Mouse (Mus musculus): Measurements from ENCODE around the gene Nmnat3. TPM values are rescaled to one million over a fixed set of nuclear protein-coding genes. Genes with fewer than 3 reads are reported as not detected.

Nmnat3 gene
- total RNA-seq, 1 experiment from 2014 or later = 29.9 TPM

GRCm38 (mm10) chr9:98407771-98408170, 120.5 kb downstream of the Nmnat3 start:
- ATAC-seq (replicated peaks; ENCODE audit: low read depth, poor library complexity, severe bottlenecking) = no peak

GRCm38 (mm10) chr9:98409137-98409536, 121.9 kb downstream of the Nmnat3 start:
- ATAC-seq (replicated peaks; ENCODE audit: low read depth, poor library complexity, severe bottlenecking) = peak; percentile 88

- ATAC-seq (replicated peaks; ENCODE audit: low read depth, poor library complexity, severe bottlenecking) = no peak
Observed at GRCm38 (mm10) chr9:98415427-98415826, 128.2 kb downstream of the Nmnat3 start.

- ATAC-seq (replicated peaks; ENCODE audit: low read depth, poor library complexity, severe bottlenecking) = peak; percentile 62; the same call in 1 of the 2 replicates
Observed at GRCm38 (mm10) chr9:98417919-98418318, 130.7 kb downstream of the Nmnat3 start.

- no peak for ATAC-seq (replicated peaks; ENCODE audit: low read depth, poor library complexity, severe bottlenecking)
Observed at GRCm38 (mm10) chr9:98418346-98418745, 131.1 kb downstream of the Nmnat3 start.

- ATAC-seq (replicated peaks; ENCODE audit: low read depth, poor library complexity, severe bottlenecking) = no peak
Observed at GRCm38 (mm10) chr9:98420666-98421065, 133.4 kb downstream of the Nmnat3 start.

GRCm38 (mm10) chr9:98421903-98422302, 134.7 kb downstream of the Nmnat3 start:
- no peak for ATAC-seq (replicated peaks; ENCODE audit: low read depth, poor library complexity, severe bottlenecking)

- ATAC-seq (replicated peaks; ENCODE audit: low read depth, poor library complexity, severe bottlenecking) = no peak
Observed at GRCm38 (mm10) chr9:98422656-98423055, 135.4 kb downstream of the Nmnat3 start, which contains the start of gene Rbp1. Gene Rbp1, plus strand, starts transcription at chr9:98422961.

GRCm38 (mm10) chr9:98423691-98424090, 136.5 kb downstream of the Nmnat3 start:
- no peak for ATAC-seq (replicated peaks; ENCODE audit: low read depth, poor library complexity, severe bottlenecking)

GRCm38 (mm10) chr9:98424291-98424690, 137.1 kb downstream of the Nmnat3 start:
- ATAC-seq (replicated peaks; ENCODE audit: low read depth, poor library complexity, severe bottlenecking) = no peak

- ATAC-seq (replicated peaks; ENCODE audit: low read depth, poor library complexity, severe bottlenecking) = peak; percentile 79
Observed at GRCm38 (mm10) chr9:98424725-98425210, 137.5 kb downstream of the Nmnat3 start.

GRCm38 (mm10) chr9:98425351-98425880, 138.2 kb downstream of the Nmnat3 start:
- ATAC-seq (replicated peaks; ENCODE audit: low read depth, poor library complexity, severe bottlenecking) = 0 out of 2 replicates have a peak, but pooled peaks have one; percentile 3

GRCm38 (mm10) chr9:98427906-98428517, 140.8 kb downstream of the Nmnat3 start:
- ATAC-seq (replicated peaks; ENCODE audit: low read depth, poor library complexity, severe bottlenecking) = no peak

GRCm38 (mm10) chr9:98428783-98429182, 141.5 kb downstream of the Nmnat3 start:
- ATAC-seq (replicated peaks; ENCODE audit: low read depth, poor library complexity, severe bottlenecking) = no peak

GRCm38 (mm10) chr9:98429806-98430205, 142.6 kb downstream of the Nmnat3 start:
- ATAC-seq (replicated peaks; ENCODE audit: low read depth, poor library complexity, severe bottlenecking) = no peak

- ATAC-seq (replicated peaks; ENCODE audit: low read depth, poor library complexity, severe bottlenecking) = no peak
Observed at GRCm38 (mm10) chr9:98430528-98430927, 143.3 kb downstream of the Nmnat3 start.

GRCm38 (mm10) chr9:98433021-98433420, 145.8 kb downstream of the Nmnat3 start:
- ATAC-seq (replicated peaks; ENCODE audit: low read depth, poor library complexity, severe bottlenecking) = no peak

- ATAC-seq (replicated peaks; ENCODE audit: low read depth, poor library complexity, severe bottlenecking) = no peak
Observed at GRCm38 (mm10) chr9:98433956-98434588, 146.8 kb downstream of the Nmnat3 start.

- no peak for ATAC-seq (replicated peaks; ENCODE audit: low read depth, poor library complexity, severe bottlenecking)
Observed at GRCm38 (mm10) chr9:98437819-98438218, 150.6 kb downstream of the Nmnat3 start.

GRCm38 (mm10) chr9:98439091-98439490, 151.9 kb downstream of the Nmnat3 start:
- no peak for ATAC-seq (replicated peaks; ENCODE audit: low read depth, poor library complexity, severe bottlenecking)

- ATAC-seq (replicated peaks; ENCODE audit: low read depth, poor library complexity, severe bottlenecking) = peak; percentile 90
Observed at GRCm38 (mm10) chr9:98442638-98443037, 155.4 kb downstream of the Nmnat3 start.

All from common myeloid progenitor, adult 5-6 weeks (primary cell).